Mouse (Mus musculus) layer of hippocampus, adult 18-20 months (tissue): ENCODE measurements around the gene Foxd3. TPM values are rescaled to one million over a fixed set of nuclear protein-coding genes. Genes with fewer than 3 reads are reported as not detected.

Experiments used
- DNase-seq, 2 experiments: peaks; one replicate each; pipeline ENCODE4 v3.0.0; 2022; ENCODE audit warnings: low spot score in 2 of 2
- microRNA-seq, 2 experiments: library from miRNA; unstranded; fragments of <30 nt; microRNA quantifications; one replicate each; pipeline ENCODE4 v1.2.0; 2021
- total RNA-seq, 2 experiments: library from RNA; stranded (reverse); gene quantifications; 2 replicates each; pipeline ENCODE4 v1.2.3; 2021

Gene Foxd3
- total RNA-seq, 2 experiments from 2014 or later: not detected

DNA sequence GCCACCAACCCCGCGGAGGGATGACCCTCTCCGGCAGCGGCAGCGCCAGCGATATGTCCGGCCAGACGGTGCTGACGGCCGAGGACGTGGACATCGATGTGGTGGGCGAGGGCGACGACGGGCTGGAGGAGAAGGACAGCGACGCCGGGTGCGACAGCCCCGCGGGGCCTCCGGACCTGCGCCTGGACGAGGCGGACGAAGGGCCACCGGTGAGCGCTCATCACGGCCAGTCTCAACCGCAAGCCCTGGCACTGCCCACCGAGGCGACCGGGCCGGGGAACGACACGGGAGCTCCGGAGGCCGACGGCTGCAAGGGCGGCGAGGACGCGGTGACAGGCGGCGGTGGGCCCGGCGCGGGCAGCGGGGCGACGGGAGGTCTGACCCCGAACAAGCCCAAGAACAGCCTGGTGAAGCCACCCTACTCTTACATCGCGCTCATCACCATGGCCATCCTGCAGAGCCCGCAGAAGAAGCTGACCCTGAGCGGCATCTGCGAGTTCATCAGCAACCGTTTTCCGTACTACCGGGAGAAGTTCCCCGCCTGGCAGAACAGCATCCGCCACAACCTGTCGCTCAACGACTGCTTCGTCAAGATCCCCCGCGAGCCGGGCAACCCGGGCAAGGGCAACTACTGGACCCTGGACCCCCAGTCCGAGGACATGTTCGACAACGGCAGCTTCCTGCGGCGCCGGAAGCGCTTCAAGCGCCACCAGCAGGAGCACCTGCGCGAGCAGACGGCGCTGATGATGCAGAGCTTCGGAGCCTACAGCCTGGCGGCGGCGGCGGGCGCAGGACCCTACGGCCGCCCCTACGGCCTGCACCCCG, 718 bp downstream of the Foxd3 start:
- DNase-seq: no peak

DNA sequence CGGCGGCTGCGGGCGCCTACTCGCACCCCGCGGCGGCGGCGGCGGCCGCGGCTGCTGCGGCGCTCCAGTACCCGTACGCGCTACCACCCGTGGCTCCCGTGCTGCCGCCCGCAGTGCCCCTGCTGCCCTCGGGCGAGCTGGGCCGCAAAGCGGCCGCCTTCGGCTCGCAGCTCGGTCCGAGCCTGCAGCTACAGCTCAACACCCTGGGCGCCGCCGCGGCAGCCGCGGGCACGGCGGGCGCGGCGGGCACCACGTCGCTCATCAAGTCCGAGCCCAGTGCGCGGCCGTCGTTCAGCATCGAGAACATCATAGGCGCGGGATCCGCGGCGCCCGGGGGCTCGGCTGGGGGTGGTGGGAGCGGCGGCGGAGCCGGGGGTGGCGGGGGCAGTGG, 1.3 kb downstream of the Foxd3 start:
- DNase-seq: no peak

DNA sequence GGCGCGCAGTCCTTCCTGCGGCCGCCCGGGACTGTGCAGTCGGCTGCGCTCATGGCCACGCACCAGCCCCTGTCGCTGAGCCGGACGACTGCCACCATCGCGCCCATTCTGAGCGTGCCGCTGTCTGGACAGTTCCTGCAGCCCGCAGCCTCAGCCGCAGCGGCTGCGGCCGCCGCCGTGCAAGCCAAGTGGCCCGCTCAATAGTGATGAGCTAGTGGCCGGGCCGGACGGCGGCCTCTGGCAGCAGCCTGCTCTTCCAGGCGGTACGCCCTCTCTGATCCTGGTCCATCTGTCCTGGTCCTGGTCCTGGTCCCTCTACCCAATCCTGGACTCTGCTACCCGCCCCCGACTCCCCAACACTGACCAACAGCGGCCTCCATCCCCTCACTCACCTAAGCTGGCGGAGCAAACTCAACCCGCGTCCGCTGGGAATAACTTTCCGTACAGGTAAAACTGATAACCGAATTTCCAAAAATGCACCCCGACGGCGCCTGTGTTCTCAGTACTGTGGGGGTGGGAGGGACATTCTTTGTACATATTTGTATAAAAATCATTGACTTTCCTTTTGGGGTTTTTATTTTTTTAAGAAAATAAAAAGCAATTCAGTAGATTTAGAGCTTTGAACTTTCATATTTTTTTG, 1.9 kb downstream of the Foxd3 start:
- no peak for DNase-seq

DNA sequence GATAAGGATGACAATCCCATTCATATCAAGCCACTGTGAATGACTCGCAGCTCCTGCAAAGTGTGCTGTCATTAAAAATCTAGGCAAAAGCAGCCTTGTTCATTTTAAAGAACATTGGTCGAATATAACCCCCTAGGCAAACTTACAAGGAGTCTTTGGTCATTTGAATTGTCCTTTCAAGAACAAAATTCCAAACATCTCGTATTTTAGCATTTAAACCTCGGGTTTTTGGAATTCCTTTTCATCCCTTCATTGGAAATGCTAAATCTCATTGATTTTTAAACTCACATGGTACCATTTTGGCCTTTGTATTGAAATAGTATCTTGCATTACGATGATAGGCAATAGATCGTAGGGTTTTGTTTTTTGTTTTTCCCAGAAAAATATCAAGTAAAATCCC, 2.8 kb downstream of the Foxd3 start:
- DNase-seq: no peak

DNA sequence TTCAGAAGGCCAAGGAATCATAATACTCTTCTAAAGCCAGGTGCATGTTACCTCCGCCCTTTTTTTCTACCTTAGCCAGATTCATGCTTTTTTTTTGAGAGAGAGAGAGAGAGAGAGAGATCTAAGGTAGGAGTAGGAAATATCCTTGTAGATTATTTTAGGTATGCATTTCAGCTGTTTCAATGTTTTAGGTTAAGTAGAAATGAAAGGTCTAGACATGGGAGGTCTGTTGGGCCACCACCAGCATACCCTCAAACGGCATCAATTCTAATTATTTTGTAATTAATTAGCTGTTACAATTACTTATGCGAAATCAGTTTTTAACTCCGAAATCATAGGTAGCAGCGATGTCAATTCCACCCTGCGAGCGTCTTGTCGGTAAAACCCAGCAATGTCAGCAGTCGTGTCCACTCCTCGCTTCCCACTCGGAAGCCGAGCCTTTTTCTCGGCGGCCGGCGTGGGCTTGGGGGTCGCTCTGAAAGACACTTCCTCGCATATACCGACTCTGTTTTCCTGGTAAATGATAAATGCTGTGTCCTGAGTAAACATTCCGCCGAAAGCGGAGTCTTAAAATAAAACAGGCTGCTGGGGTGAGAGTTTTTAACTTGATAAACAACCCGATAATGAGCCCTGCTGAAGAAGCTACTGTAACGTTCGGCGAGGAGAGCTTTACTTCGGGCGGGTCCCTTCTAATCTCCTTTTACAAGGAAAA, 3.4 kb downstream of the Foxd3 start:
- DNase-seq: no peak

DNA sequence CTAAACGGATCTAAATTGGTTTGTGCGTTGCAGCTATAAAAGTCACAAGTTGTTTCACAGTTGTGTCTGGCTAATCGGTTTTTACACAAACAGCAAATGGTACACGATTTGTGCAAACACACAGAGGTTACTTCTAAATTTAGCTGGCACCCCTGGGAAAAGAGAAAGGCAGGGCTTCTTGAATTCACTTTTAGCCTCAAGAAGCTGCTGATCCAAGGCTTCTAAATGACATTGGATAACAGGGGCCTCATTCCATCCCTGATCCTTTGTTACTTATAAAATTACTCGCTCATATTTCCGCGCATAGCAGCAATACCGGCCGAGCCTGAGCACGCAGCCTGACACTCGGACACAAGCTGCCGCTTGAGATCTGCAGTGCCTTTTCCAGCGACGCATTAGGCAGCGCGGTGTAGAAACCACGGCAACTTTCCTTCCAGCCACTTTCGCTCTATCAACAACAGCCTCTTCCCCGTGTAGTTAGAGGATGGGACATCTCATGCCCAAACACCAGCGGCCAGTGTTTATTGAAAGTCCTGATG, 4.0 kb downstream of the Foxd3 start:
- DNase-seq: no peak

DNA sequence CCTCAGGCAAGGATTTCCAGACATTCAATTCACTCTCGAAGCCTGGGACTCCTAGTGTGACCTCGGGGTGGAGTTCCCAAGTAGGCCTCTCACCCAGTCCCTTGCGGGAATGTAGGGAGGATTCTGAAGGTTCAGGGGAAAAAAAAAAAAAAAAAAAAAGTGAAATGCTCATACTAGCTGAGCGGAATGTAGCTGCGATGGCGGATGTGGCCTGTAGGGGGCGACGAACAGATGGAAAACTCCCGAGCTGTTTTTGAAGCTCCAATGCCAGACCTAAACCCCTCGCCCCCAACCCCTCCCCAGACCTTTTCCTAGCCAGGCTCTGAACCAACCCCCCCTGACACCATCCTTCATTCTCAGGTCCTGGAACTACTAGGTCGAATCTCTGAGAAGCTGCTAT, 4.9 kb downstream of the Foxd3 start:
- peak in 1 of 2 experiments; percentile 52 for DNase-seq

DNA sequence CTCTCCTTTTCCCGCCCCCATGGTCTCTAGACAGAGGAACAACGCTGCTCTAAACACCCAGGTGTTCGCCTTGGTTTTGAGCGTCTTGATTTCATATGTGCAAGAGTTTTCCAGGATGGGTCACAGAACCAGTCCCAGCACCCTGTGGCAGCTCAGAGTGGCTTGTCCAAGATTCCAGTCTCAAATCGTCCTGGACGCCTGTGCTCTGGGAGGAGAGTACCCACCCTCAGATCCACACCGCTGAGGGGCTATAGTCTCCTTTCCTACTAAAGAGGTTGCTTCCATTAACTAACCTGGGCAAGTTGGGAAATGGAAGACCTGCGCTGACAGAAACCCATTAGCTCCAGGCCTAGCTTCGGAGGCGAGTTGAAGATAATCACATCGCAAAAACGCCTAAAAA, 5.9 kb downstream of the Foxd3 start:
- no peak for DNase-seq

DNA sequence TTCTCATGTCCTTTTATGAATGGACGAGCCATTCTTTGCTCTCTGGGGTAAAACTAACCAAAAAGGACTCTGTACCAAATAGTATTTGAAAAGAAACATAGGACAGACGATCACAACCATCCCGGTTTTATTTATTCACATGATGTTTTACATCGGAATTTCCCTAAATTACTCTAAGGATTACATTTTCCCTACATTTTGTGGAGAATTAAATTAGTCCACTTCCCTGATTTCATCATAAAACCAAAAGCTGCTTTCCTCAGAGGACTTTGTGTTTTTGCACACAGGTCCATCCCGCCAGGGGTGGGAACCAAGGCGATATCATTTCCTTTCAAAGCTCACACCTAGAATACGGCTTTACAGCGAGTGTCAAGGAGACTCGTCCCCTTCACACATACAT, 6.3 kb downstream of the Foxd3 start:
- DNase-seq: no peak

DNA sequence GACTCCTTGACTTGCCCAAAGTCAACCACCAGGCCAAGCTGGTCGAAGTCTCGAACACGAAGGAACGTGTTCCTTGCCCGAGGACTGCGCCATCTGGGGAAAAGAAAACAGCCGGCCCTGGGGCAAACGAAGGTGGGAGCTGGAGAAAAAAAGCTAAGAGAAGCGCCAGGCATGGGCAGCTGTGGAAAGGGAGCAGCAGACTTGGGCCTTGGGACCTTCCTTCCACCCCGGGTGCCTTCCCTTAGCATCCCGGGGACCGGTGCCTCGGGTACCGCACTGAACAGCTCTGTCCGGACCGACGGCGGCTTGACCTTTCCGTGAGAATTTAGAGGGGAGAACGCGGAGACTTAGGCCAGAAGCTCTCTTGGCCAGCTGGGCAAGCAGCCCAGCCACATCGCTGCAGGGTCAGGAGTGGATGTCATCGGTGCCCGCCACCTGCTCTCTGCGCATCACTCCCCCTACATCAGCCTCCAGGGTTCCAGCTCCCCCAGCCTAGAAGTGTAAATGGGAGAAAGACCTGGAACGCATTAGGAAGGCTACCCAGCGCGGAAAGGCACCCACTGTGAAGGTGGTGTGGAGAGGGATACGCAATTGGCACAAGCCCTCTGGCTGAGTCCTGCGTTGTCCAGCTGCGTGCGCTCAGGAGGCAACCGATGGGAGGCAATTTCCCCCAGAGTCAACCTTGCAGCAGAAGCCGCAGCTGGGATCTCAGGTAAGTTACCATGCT, 6.9 kb downstream of the Foxd3 start:
- no peak for DNase-seq

DNA sequence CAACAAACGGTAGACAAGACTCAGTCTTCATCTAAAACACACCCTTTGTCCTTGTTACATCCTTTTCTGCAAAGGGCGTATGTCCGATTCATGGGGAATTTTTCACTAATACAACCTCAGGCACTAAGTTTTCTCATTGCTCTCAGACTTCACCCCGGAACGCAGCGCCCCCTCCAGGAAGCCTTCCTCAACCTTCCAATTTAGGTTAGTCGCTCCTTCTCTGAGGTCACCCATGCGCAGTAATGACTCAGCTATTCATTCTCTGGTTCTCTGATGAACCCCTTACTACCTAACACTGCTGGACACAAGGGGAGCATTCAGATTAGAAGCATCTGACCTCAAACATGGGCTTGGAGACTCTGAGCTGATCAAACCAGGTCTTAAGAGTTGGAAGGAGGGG, 7.6 kb downstream of the Foxd3 start:
- no peak for DNase-seq

DNA sequence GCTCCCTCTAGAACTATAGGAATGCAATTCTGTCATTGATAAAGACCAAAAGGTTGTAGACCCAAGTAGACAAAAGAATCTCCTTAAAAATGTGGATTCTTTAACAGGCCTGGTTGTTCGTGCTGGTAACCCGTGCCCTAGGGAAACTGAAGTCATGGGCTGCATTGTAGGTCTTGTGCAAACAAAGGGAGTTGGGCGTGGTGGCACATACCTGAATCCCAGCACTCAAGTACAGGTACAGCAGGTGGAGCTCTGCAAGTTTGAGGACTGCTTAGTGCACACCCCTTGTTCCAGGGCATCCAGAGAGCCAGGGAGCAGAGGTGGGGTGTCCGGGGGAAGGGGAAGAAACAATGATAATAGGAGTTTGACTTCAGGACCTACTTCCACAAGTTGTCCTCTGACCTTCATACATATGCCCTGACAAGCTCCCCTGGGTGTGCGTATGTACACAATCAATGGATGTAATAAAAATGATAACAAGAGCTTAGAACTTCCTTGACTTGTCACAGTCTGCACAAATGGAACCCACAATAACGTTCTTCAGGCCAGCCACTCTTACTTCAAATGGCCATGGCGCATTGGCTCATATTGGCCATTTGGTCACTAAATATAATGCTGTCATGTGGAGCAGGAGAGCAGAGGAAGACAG, 14.2 kb downstream of the Foxd3 start:
- no peak for DNase-seq

DNA sequence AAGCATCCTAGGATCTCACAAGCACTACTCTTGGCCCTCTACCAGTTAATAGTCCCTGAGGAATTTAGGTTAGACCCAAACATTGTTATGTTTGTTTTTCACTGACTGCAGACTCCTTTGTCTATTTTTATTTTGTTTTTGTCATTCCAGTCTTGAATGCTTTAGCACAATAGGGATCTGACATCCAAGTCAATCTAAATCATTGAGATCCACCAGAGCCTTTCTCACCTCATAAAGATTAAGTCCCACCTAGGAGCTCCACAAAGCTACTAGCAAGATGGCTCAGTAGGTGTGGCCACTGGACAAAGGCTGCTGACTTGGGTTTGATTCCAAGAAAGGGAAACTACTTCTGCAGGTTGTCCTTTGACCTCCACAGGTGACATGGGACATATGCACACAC, 19.1 kb downstream of the Foxd3 start:
- no peak for DNase-seq

DNA sequence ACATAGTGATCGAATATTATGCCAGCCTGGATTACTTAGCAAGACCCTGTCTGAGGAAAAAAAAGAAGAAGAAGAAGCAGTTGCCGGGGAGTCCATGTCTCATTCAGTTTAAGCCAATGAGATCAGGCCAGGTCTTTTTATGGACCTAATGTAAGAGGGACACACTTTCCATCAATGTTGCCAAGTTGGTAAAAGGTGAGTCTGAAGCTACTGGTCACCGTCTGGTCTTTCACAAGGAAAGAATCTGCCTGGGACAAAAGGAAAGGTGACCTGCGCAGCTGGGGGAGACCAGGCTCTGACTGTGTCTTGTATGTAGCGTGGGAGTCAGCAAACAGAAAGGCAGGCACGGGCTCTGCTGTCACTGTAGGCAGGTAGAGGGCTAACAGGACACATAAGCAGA, 27.8 kb downstream of the Foxd3 start:
- no peak for DNase-seq

DNA sequence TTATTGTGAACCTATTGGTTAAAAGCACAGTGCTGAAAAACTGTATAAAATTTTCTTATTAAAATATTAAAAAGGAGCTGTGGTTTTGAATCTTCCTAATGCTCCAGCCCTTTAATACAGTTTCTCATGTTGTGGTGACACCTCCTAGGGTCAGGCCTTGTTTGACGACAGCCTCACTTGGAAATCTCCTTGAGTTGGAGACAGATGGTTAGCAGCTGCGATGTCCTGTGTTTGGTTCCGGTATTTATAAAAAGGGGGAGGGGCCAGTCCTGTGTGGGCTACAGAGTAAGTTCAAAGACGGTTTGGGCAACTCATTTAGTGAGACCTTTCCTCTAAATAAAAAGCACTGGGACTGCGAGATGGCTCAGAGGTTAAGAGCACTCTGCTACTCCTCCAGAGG, 30.2 kb downstream of the Foxd3 start:
- DNase-seq: no peak

Small RNA genes within 50 kb of the gene (microRNA-seq; reads per million reads assigned to microRNA genes)
- gene Gm23366: 0 reads per million in 2 experiments

Other genes starting within 250 kb of the Foxd3 start
- gene Alg6, start 59.4 kb downstream of the Foxd3 start, total RNA-seq: 10 to 100 TPM in 1 of 2 experiments, 1 to 10 TPM in 1; 9.9 to 11.4 TPM
- 1 to 10 TPM; 6.5 to 7.5 TPM for gene Efcab7, start 172.9 kb downstream of the Foxd3 start, total RNA-seq